Mouse (Mus musculus) monocyte, adult 2 months (primary cell): Measurements from ENCODE around the gene Bub1b.
A peak's percentile ranks its signal among the peaks of the same experiment; 100 is the strongest.

Experiments
- DNase-seq, 2 experiments: peaks; one replicate each; pipeline ENCODE4 v3.0.0; 2022; ENCODE audit warnings: low spot score in 2 of 2, low read depth in 1 of 2

The Bub1b gene

DNA sequence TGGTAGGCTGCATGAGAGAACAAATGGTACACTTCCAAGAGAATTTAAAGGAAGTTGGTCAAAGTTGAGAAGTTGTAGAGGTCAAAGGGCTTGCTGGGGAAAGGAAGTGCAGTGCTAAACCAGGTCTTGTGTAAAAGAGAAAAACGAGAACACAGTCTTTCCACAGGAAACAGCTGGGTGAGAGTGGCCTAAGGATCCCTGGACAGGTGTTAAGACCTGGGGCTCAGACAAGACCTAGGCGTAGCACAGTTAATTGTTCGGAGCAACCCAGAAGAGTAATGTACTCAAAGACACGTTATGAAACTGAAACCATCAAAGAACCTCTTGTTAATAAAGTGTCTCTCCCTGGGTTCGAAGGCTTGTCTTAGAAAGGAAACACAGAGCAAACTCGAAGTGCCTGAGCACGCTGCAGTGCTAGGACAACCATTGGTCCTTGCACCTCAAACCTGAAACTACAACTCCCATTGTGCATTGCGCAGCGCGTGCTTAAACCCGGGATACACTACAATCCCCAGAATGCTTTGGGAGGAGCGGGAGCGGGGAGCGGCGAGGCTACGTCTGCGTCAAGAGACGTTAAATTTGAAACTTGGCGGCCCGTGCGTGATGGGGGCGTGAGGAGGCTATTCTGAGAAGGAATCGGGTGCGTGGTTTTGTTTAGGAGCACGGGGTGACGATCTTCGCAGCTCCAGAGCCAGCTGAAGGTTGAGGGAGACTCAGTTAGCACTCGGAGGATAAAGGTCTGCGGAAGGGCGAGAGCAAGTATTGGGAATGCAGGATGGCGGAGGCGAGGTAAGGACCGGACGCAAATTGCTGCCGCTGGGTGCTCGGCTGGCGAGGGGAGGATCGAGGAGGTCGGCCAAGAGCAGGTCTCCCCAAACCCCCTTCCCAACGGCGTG lies at the start of gene Bub1b:
TSS of gene Bub1b (plus strand) at position 539 of the 896 bp plus-strand sequence.
- DNase-seq = peak; percentile 51 to 71

DNA sequence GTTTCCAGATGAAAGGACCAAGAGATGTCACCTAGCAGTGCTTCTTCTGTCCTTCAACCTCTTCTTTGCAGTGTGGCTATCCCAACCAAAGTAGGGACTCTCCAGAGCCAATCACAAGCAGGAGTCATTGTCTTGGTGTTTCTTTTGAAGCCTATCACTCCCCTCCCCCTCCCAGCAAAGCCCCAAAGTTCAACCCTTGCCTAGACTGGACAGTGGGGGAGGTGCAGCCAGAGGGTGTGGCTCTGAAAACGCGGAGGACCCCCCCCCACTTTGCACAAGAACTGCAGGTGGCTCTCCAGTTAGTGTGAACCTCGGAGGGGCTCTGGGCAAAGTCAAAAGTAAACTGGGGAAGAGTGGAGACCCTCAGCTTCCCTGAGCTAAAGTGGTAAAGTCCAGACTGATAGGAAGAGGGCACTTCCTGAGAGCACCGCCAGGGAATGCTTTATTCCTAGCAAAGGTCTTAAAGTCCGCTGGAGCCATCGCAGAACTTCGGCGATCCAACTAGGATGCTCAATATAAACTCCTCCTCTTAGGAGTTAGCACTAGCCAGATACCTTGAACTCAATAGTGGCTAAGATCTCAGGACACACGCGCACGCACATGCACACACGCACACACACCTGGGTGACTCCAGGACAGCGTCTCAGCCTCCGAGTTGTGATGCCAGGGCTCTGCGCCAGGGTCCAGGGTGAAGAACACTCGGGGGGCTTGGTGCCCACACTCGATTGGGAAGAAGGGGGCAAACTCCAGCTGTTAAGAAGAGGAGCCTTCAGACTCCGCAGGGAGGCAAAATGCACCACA lies 49.4 kb upstream of the Bub1b start:
- no peak for DNase-seq

DNA sequence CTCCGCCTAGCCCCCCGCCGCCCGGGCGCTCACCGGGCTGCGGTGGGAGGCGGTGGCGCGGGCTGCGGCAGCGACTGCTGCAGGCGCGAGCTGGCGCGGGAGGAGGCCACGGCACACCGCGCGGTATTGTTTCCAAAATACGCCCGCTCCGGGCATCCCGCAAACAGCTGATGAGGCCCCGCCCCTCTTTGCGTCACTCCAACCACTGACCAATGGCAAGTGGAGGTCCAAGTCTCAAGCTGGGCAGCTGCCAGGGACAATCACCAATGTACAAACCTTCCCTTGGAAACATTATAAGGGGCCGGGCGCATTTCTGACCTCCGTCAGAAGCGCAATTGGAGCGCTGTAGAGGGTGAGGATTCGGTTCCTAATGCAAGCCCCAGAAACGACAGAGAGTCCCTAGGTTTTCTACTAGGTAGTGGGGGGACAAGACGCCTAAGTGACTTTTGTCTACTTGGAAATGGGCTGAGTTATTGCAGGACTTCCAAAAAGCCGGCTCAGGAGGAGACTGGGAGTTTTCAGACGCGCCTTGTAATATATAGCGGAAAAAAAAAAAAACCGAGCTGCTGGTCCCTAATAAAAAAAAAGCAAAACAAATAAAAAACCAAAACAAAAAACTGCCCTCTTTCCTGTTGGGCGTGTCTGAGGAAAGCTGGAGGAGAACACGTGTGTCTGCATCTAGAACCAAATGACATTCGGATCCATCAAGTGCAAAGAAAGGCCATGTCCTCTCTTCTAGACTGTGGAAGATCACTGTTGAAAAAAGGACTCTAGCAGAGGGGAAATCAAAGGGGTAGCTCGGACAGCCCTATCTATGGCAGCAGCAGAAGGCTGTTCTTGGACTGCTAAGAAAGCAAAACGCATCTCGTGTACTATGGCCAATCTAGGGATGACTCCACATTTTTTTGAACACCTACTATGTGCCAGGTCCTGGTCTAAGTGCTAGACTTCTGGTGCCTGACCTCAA lies 48.2 kb upstream of the Bub1b start, which contains the start of gene Bmf:
TSS of gene Bmf (minus strand) at position 181 of the 967 bp plus-strand sequence.
- DNase-seq = peak; percentile 84 to 94

DNA sequence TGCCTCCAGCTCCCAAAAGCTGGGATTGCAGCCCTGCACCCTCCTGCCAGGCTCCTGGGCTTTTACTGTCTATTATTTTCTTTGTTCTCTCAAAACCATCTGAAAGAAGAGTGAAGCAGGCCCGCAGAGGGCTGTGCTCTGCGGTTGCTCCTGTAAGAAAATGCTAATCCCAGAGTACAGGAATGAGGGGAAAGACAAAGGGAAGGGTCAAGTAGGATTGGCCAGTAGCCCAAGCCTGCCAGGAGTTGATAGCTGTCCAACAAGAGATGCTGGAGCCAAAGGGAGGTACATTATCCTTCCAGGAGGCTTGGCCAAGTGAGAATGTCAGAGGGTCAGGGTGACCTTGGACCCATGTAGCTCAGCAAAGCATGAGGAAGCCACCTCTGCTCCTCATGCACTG lies 46.4 kb upstream of the Bub1b start:
- DNase-seq = no peak

DNA sequence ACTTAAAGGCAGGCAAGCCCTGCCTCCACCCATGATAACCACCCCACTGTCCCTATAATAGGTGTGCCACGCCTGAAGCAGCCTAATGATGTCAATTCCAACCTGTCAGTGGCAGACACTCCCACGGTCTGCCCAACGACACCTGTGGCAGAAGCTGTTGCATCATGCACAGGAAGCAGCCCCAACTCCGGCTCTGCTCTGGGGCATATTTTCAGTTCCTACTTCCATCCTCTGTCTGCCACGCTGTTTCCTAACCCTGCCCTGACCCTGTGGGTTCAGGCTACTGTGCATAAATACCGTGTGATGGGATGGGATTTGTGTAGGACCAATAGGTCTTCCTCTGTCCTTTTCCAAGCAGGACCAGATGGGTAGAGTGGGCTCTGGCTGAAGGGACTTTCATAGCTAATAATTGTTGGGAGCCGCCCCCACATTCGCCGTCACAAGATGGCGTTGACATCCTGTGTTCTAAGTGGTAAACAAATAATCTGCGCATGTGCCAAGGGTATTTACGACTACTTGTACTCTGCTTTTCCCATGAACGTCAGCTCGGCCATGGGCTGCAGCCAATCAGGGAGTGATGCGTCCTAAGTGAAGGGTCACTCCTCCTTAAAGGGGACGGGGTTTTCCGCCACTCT lies 43.5 kb upstream of the Bub1b start:
- DNase-seq = peak in 1 of 2 experiments; percentile 67

DNA sequence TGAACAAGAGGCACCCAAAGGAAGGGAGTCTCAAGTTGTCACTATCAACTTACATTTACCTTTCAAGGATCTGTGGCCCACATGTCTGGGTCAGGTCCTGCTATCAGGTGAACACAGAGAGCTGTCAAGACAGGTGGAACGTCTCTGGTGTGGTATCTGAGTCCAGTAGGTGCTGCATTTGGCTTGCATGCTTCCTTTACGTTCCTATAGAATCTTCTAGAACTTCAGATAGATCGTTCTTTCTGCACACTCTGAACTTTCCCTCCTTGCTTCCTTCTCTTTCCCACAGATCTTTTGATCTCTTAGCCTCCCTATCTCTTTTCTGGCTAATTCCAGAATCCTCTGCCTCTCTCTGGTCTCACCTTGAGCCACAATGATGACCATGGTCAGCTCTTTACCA lies 39.6 kb upstream of the Bub1b start:
- no peak for DNase-seq

DNA sequence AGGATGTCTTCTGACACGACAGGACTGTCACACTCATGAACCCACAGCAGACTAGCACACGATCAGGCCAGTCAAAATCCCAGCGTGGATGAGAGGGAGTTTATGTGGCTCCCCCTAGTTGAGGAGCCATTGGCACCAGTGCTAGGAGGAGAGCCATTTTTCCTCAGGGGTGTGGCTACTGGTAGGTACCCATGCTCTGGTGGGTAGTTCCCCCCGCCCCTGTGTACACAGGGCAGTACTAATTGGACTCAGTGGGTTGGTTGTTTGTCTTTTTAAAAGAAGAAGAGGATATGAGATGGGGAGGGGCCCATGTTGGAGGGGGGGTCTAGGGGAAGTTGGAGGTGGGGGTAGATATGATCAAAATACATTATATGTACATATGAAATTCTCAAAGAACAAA lies 36.0 kb upstream of the Bub1b start:
- no peak for DNase-seq

DNA sequence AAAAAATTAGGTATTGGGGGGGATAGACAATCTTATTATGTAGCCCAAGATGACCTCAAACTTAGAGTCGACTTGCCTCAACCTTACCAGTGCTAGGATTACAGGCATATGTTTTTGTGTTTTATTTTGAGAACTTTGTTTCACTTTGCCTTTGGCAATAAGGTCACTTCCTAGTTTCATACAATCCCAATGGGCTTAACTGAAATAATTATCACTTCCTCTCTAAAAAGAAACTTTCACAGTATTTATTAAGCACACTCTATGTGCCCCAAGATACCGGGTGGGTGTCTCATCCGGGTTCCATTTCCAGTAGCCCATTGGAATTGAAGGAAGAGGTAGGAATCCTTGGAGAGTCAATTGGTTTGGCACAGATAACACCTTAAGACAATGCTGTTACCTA lies 35.6 kb upstream of the Bub1b start:
- no peak for DNase-seq

DNA sequence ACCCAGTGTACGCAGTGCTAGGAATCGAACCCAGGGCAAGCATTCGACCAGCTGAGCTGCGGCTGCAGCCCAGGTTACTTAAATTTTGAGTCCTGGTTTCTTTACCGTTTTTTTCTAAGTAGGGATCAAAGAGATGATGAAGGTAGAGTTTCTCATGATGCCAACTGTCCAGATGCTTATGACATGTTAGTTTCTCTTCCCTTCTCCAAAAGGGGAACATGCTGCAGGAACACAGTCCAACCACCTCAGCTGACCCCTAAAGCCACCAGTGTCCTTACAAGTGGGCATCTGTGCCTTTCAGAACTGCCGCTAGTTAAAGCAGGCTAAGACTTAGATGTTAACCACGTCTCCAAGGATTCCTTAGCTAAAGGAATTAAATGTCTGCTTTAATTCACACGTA lies 30.8 kb upstream of the Bub1b start:
- peak in 1 of 2 experiments; percentile 63 for DNase-seq

DNA sequence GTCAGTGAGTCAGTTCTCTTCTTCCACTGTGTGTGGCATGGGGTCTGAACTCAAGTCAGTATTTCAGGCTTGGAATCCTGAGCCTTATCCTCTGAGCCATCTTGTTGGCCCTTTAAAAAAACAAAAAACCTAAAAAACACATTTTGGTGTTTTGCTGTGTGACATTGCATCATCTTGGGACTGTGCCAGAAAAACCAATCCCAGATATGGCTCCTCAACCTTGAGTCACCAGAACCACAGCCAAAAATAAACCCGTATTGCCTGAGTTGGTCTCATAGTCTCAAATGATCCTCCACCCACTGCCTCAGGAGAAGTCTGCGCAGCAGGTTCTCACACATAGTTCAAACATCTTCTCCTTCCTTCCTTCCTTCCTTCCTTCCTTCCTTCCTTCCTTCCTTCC lies 27.1 kb upstream of the Bub1b start:
- DNase-seq = no peak

DNA sequence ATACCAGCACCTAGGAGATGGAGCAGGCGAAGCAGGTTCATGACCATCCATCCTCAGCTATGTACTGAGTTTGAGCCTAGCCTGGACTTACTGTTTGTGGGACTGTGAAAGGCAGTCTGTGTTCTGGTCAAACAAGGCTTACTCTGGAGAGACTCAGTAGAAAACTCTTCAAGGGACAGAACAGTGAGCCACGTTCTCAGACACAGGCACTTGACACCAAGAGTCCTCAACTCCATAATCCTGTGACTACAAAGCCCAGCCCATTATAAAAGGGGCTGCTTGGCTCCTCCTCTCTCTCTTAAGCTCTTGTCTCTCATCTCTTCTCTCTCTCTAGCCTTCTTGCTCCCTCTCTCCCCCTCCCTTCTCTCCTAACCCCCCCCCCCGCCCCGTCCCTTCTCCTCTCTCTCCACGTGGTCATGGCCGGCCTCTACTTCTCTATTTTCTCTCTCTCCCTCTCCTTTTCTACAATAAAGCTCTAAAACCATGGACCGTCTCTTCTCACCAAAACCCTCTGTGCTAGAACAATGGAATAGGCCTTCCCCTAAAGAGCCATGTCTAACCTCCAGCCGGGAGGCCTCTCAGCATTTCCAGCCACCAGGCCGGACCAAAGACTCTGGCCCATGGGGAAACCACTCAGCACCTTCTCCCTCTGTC lies 25.7 kb upstream of the Bub1b start:
- DNase-seq = no peak

DNA sequence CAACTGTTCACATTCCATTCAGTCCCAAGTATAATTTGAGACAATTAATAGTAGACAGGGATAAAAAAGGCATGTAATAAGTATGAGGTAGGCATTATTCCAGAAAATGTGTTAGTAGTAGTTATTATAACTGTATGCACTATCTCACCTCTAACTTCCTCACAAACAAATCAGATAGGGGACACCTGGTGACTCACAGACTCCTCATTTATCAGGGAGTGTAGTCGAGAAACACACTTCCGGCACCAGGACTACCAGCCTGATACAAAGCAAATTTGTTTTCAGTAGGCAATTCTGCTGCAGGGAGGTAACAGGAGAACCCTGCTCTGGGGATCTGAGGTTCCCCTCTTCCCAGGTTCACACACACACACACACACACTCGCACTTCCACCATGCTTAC lies 24.9 kb upstream of the Bub1b start:
- DNase-seq = no peak

DNA sequence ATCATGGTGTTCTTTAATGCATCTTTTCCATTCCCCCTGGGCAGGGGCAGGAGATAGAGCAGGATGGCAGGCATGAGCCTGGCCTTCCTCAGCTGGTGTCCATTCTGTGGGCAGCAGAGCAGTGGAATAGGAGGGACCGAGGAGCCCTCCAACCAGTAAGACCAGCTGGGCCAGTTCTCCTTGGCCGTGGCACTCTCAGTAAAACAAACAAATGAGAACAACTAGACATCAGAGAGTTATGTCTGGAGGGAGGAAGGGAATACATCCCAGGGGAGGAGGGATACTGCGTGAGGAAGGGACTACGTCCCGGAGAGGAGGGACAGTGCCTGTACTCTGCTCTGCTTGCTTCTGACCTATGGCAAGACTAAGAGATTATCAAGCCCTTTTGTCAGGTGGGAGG lies 12.0 kb upstream of the Bub1b start:
- DNase-seq = no peak

DNA sequence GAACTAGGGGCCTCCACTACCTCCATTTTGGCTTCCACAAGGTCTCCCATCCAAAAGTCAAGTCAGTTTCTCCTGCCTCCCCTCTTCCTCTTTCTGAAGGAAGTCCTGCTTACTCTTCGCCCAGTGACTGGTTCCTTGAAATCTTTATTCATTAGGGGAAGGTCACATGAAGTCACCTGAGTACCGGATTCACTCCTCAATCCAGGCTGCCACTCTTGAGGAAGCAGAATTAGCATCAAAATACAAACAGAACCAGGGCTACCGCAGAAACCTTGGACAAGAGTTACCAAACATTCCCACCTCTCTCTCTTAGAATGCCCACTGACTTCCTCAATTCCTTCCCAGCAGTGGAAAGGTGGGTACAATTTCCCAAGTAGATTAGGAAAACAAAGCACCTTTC lies 10.3 kb upstream of the Bub1b start:
- no peak for DNase-seq

DNA sequence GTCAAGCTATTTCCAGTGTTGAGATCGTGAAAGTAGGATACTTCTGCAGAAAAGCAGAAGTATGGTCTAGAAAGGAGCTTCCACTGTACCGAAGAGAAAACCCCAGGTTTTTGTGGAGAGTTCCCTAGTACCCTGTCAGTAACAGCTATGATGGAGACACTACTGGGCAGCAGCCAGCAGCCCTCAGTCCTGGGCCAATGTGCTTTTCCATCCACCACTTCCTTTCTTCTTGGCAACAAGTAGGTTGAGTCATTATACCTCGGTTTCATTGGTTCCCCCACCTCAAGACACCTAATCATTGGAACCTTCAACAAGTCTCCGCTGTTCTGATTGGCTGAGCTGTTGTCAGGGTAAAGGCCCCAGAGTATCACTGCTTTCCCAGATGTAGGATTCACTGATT lies 6.9 kb upstream of the Bub1b start:
- DNase-seq = no peak

DNA sequence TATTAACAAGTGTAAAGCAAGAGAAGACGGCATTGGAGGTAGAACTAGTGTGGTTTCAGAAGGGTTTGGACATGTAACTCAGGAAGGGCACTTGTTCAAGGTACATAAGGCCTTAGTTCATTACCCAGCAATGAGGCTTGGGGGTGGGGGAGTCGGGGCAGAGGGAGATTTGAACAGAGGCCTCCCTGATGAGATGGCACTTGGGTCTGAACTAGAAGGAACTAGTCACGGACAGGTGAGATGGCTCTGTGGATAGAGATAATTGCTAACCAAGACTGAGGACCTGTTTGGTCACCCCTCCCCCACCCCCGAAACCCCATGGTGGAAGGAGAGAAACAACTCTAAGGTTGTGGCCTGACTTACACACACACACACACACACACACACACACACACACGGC lies 1.1 kb downstream of the Bub1b start:
- no peak for DNase-seq

DNA sequence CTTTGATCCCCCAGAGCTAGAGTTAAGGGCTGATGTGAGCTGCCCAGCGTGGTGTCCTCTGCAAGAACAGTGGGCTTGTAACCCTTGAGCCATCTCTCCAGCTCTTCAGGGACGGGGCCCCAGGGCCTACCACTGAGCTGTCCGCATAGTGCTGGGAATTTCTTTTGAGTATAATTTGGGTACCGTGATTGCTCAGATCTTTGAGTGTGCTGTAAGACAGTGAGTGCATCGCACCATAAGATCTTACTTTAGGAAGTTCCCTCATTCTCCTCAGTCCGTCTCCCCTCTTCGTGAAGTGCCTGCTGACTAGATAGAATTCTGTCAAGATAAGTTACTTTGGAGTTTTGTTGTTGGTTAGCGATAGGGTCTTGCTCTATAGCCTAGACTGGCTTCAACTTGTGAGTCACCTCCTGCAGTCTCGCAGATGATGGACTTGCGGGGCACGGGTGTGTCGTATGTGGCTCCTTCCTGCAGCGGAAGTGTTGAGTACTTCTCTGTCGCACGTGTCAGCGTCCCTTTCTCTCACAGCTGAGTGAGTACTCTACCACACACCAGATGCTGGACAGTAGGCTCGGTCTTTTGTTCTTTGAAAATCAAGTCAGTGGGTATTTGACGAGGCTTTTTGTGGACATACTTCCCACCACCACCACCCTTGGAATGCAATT lies 3.7 kb downstream of the Bub1b start:
- DNase-seq = peak in 1 of 2 experiments; percentile 33

DNA sequence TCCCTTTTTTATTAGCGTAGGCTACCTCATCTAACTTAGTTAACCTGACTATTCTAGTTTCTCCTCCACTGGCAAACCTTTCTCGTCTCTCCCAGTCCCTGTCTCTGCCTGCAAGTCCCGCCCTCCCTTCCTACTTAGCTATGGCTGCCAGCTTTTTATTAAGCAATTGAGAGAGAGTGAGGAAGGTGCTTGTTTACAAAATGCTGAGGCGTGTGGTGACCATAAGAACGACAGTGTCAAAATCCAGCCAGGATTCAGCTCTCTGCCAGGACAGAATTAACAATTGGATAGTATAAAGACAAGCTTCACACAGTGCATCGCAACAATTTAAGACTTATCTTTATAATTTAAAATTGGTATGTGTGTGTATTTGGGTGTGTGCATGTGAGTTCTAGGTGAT lies 6.1 kb downstream of the Bub1b start:
- DNase-seq = no peak

DNA sequence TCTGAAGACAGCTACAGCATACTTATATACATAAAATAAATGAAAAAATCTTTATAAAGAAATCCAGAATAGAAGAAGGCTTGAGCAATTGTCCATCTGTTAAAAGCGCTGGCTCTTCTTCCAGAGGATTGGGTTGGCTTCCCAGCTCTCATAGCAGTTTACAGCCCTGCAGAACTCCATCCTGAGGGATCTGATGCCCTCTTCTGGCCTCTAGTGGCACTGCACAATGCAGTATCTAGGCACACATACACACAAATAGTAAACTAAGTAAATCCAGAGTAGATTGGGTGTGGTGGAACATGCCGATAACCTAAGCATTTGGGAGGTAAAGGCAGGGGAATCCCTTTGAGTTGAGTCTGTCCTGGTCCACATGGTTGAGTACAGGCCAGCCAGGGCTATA lies 8.0 kb downstream of the Bub1b start:
- peak in 1 of 2 experiments; percentile 20 for DNase-seq
